Mouse (Mus musculus): ENCODE data around the gene Naalad2. TPM values are rescaled to one million over a fixed set of nuclear protein-coding genes. Genes with fewer than 3 reads are reported as not detected.
"Not testable (repeated sequence)": the region's sequence is repeated elsewhere in the genome, so short reads cannot be mapped to it uniquely, and the experiment has no call there.

The Naalad2 gene
- polyA plus RNA-seq (2016; fragmentation: Nextera tagmentation; extraction: Ambion mirVana), result 1.3 and 1.6 TPM in 2 replicates

DNA sequence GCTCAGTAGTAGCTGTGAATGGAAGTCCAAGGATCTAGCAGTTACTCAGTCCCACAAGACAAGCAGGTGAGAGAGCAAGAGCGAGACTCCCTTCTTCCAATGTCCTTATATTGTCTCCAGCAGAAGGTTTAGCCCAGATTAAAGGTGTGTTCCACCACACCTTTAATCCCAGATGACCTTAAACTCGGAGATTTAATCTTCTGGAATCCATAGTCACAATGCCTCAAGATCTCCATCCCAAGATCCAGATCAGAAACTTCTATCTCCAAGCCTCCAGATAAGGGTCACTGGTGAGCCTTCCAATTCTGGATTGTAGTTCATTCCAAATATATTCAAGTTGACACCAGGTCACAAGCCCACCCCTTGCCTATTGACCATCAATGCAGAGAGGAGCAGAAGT lies at the start of gene Naalad2:
Gene Naalad2 (minus strand): TSS at position 101 of the 400 bp plus-strand sequence.
- 80% methylated on average over 2 of the region's 2 CpGs for WGBS
- not testable (repeated sequence) for H3K4me3 ChIP-seq; H3K36me3 ChIP-seq; H3K9me3 ChIP-seq (replicated peaks); H3K4me1 ChIP-seq; H3K27ac ChIP-seq (replicated peaks); DNase-seq (ENCODE audit: low spot score); H3K27me3 ChIP-seq (ENCODE audit: low read depth, poor library complexity, severe bottlenecking)

- no peaks in the 10 kb centered on the region for H3K9me3 ChIP-seq (replicated peaks)
- no peak overlapping the region for H3K27ac ChIP-seq (replicated peaks)
- DNase-seq (ENCODE audit: low spot score), result no peak
- WGBS, result 90% methylated on average over 10 of the region's 10 CpGs
- H3K27me3 ChIP-seq (ENCODE audit: low read depth, poor library complexity, severe bottlenecking), result no peaks in the 10 kb centered on the region
- H3K36me3 ChIP-seq, result no peaks in the 10 kb centered on the region
- no peaks in the 10 kb centered on the region for H3K4me1 ChIP-seq
- H3K4me3 ChIP-seq, result no peak overlapping the region
Observed at GRCm38 (mm10) chr9:18431687-18432086, 28.9 kb upstream of the Naalad2 start.

GRCm38 (mm10) chr9:18430354-18430753 lies 27.6 kb upstream of the Naalad2 start, which contains the start of gene Mbd3l2:
Mbd3l2 (plus strand) TSS chr9:18430654.
- H3K4me3 ChIP-seq, result no peak within 1 kb of the TSS
- no peak within 1 kb of the TSS for H3K27ac ChIP-seq (replicated peaks)
- no peaks in the 10 kb centered on the region for H3K36me3 ChIP-seq
- H3K4me1 ChIP-seq, result no peaks in the 10 kb centered on the region
- DNase-seq (ENCODE audit: low spot score), result no peak
- H3K27me3 ChIP-seq (ENCODE audit: low read depth, poor library complexity, severe bottlenecking), result no peaks in the 10 kb centered on the region
- no peaks in the 10 kb centered on the region; the same call in 1 of the 2 replicates for H3K9me3 ChIP-seq (replicated peaks)

GRCm38 (mm10) chr9:18412371-18412770 lies 9.6 kb upstream of the Naalad2 start:
- DNase-seq (ENCODE audit: low spot score); H3K9me3 ChIP-seq (replicated peaks); H3K4me3 ChIP-seq; H3K27ac ChIP-seq (replicated peaks); H3K36me3 ChIP-seq; H3K4me1 ChIP-seq; H3K27me3 ChIP-seq (ENCODE audit: low read depth, poor library complexity, severe bottlenecking): not testable (repeated sequence)
- WGBS, result 86% methylated on average over 4 of the region's 4 CpGs

- no peaks in the 10 kb centered on the region for H3K36me3 ChIP-seq
Observed at GRCm38 (mm10) chr9:18404118-18404517, 1.3 kb upstream of the Naalad2 start, which contains the start of gene Ubtfl1. Ubtfl1 (plus strand) TSS chr9:18404418.

GRCm38 (mm10) chr9:18399629-18400028 lies 3.2 kb downstream of the Naalad2 start:
- H3K27me3 ChIP-seq (ENCODE audit: low read depth, poor library complexity, severe bottlenecking), result no peaks in the 10 kb centered on the region
- 85% methylated on average over 1 of the region's 1 CpGs for WGBS
- H3K4me3 ChIP-seq, result no peak overlapping the region
- DNase-seq (ENCODE audit: low spot score), result no peak
- H3K4me1 ChIP-seq, result no peaks in the 10 kb centered on the region
- no peaks in the 10 kb centered on the region for H3K9me3 ChIP-seq (replicated peaks)
- no peaks in the 10 kb centered on the region for H3K36me3 ChIP-seq
- no peak overlapping the region for H3K27ac ChIP-seq (replicated peaks)

More at GRCm38 (mm10) chr9:18404118-18404517, 1.3 kb upstream of the Naalad2 start, which contains the start of gene Ubtfl1:
- no peaks in the 10 kb centered on the region for H3K27me3 ChIP-seq (ENCODE audit: low read depth, poor library complexity, severe bottlenecking)
- DNase-seq (ENCODE audit: low spot score), result no peak
- 73% methylated on average over 1 of the region's 1 CpGs for WGBS
- no peak within 1 kb of the TSS for H3K27ac ChIP-seq (replicated peaks)
- no peaks in the 10 kb centered on the region for H3K4me1 ChIP-seq
- no peak within 1 kb of the TSS for H3K4me3 ChIP-seq
- no peaks in the 10 kb centered on the region for H3K9me3 ChIP-seq (replicated peaks)

DNA sequence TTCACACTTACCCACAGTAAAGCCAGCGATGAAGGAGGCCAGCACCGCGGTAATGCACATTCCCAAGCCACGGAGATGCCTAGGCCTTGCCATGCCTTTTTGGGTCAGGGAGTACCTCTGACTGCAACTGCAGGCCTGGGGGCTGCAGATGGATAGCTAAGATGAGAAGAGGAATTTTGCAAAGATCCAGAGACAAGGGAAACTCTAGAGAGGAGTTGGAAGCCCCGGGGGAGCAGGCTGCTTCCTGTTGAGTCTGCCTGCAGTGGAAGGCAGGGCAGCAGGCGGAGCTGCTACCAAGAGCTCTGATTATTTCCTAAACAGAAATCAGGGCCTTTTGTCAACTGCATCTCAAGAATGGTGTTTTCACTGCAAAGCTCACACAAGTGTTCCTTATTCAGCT lies 17.0 kb downstream of the Naalad2 start:
- Histone ChIP-seq H3K27ac (replicated peaks) (no peak overlapping the region), H3K27me3 (ENCODE audit: low read depth, poor library complexity, severe bottlenecking) (no peaks in the 10 kb centered on the region), H3K36me3 (no peaks in the 10 kb centered on the region), H3K4me1 (no peaks in the 10 kb centered on the region), H3K9me3 (replicated peaks) (no peaks in the 10 kb centered on the region), H3K4me3 (no peak overlapping the region)
- DNase-seq (ENCODE audit: low spot score), result peak; percentile 14
- WGBS, result 26% methylated on average over 6 of the region's 6 CpGs

GRCm38 (mm10) chr9:18373026-18373425 lies 29.8 kb downstream of the Naalad2 start:
- H3K27me3 ChIP-seq (ENCODE audit: low read depth, poor library complexity, severe bottlenecking); H3K27ac ChIP-seq (replicated peaks); H3K4me1 ChIP-seq; H3K36me3 ChIP-seq; H3K4me3 ChIP-seq; DNase-seq (ENCODE audit: low spot score); H3K9me3 ChIP-seq (replicated peaks): not testable (repeated sequence)
- WGBS, result 88% methylated on average over 1 of the region's 1 CpGs

DNA sequence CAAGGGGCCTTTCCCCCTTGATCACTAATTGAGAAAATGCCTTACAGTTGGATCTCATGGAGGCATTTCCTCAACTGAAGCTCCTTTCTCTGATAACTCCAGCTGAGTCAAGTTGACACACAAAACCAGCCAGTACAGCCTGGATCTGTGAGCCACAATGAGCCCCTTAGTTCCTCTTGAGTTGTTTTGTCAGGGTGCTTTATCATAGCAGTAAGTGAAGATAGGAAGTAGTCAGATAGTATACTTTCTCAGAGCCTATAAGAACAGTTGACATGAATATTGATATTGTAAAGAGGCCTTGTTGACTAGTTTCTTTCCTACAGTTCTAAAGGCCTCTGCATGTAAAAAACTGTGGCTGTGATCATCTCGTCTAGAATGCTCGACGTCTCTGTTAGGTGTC lies 82.8 kb downstream of the Naalad2 start:
- Histone ChIP-seq H3K4me1 (no peaks in the 10 kb centered on the region), H3K36me3 (peaks cover 32% of the 10 kb centered on the region), H3K27ac (replicated peaks) (no peak overlapping the region), H3K27me3 (ENCODE audit: low read depth, poor library complexity, severe bottlenecking) (no peaks in the 10 kb centered on the region), H3K9me3 (replicated peaks) (no peaks in the 10 kb centered on the region), H3K4me3 (no peak overlapping the region)
- no peak for DNase-seq (ENCODE audit: low spot score)
- WGBS, result 88% methylated on average over 3 of the region's 3 CpGs

DNA sequence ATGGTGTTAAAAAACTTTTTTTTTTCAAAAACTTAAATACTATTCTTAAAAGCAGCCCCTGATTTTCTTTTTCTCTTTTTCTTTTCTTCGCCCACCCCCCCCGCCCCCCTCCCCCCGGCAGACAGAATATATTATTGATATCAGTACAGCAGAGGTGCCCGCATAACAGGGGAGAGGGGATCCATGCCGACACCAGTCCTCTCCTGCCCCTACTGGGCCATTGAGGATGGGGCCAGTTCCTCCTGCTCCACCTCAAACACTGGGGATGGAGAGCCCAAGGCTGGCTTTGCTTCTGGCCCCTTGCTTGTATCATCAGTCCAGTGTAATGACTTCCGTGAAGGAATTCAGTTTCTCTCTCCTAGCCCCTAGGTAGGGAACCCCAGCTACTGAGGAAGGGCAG lies 104.5 kb downstream of the Naalad2 start:
- Histone ChIP-seq H3K36me3 (peaks cover 82% of the 10 kb centered on the region), H3K27ac (replicated peaks) (no peak overlapping the region), H3K4me3 (no peak overlapping the region), H3K27me3 (ENCODE audit: low read depth, poor library complexity, severe bottlenecking) (no peaks in the 10 kb centered on the region), H3K9me3 (replicated peaks) (no peaks in the 10 kb centered on the region), H3K4me1 (peaks cover 12% of the 10 kb centered on the region)
- 86% methylated on average over 6 of the region's 6 CpGs for WGBS
- DNase-seq (ENCODE audit: low spot score), result no peak

DNA sequence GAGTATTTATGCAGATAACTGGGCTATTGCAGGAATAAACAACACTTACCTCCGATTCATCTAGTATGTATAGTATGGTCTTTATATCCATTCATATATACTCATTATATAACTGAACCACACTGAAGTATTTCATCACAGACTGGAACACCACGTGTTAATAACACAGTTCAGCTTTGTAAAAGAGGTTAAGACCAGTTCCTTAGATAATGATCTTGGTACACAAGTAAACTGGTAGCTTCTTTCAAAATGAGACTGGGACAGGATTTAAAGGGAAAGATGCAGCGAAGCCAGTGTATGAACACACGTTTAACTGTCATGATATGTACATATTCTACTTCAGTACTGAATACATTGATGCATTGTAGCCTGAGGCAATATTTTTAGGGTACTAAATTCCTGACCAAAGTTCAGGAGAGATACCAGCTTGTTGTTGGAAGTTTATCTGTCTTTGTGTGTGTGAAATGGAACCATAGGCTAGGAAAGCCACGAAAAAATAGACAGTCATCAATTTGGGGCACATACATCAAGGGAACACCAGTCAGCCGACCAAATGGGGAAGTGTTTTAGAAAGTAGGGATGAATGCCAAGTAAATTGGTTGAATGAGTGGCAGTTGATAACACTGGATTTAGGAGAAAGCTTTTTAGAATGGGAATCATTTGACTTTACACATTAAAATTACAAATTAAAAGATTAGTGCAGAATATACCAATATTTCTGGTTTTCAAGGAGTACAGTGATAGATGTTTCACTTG lies 109.6 kb downstream of the Naalad2 start:
- peaks cover 31% of the 10 kb centered on the region for H3K36me3 ChIP-seq
- peak overlapping the region; percentile 94 for H3K27ac ChIP-seq (replicated peaks)
- no peak for DNase-seq (ENCODE audit: low spot score)
- no peaks in the 10 kb centered on the region for H3K27me3 ChIP-seq (ENCODE audit: low read depth, poor library complexity, severe bottlenecking)
- H3K4me3 ChIP-seq, result peak overlapping the region; percentile 83
- WGBS, result 62% methylated on average over 6 of the region's 6 CpGs
- H3K9me3 ChIP-seq (replicated peaks), result no peaks in the 10 kb centered on the region
- H3K4me1 ChIP-seq, result peaks cover 16% of the 10 kb centered on the region

- DNase-seq (ENCODE audit: low spot score), result no peak
- no peaks in the 10 kb centered on the region for H3K27me3 ChIP-seq (ENCODE audit: low read depth, poor library complexity, severe bottlenecking)
- peak overlapping the region; percentile 94 for H3K27ac ChIP-seq (replicated peaks)
- peak overlapping the region; percentile 83 for H3K4me3 ChIP-seq
- H3K4me1 ChIP-seq, result peaks cover 16% of the 10 kb centered on the region
- H3K36me3 ChIP-seq, result peaks cover 24% of the 10 kb centered on the region
- 2% methylated on average over 24 of the region's 24 CpGs for WGBS
- H3K9me3 ChIP-seq (replicated peaks), result no peaks in the 10 kb centered on the region
Observed at GRCm38 (mm10) chr9:18292443-18292922, 110.3 kb downstream of the Naalad2 start.
